Mouse (Mus musculus): Measurements from ENCODE around the gene B3gat2. TPM values are rescaled to one million over a fixed set of nuclear protein-coding genes. Genes with fewer than 3 reads are reported as not detected.

B3gat2 gene
- total and polyA plus RNA-seq, 3 experiments: 0.40 to 0.81 TPM; not detected in 1

GRCm38 (mm10) chr1:23845007-23845406 is 83.5 kb downstream of the B3gat2 start:
- H3K9ac ChIP-seq (ENCODE audit: insufficient read depth, low read depth): no peak overlapping the region
- DNase-seq (ENCODE audit: extremely low read depth): no peak
- H3K27me3 ChIP-seq (replicated peaks): no peaks in the 10 kb centered on the region
- dilution Hi-C loops (cut with MboI; ENCODE audit: extremely low pct_ligation_motif_present, extremely low pct_unique_long_range_greater_than_20kb, low sequenced_read_pairs): no loop called here
- no peaks in the 10 kb centered on the region for H3K79me2 ChIP-seq (replicated peaks; ENCODE audit: control insufficient read depth, extremely low read depth, insufficient read depth, poor library complexity, severe bottlenecking)
- no peaks in the 10 kb centered on the region for H3K9me3 ChIP-seq (replicated peaks; ENCODE audit: low read length)
- H3K36me3 ChIP-seq (replicated peaks in 1 of 2; ENCODE audit: control insufficient read depth in 1 of 2, insufficient read depth in 1 of 2, low read length in 1 of 2): peaks cover 34 to 69% of the 10 kb centered on the region in 2 experiments
- TF ChIP-seq IRF4 (IDR thresholded peaks at IDR 0.05; ENCODE audit: low read depth, low read length) (no peak), HCFC1 (IDR thresholded peaks at IDR 0.05; ENCODE audit: low read depth, low read length) (no peak)
- in situ Hi-C loops (cut with MboI; ENCODE audit: low pct_ligation_motif_present, low pct_unique_long_range_greater_than_20kb, low sequenced_read_pairs): no loop called here
- H3K4me1 ChIP-seq (ENCODE audit: control insufficient read depth in 1 of 2, insufficient read depth in 2 of 2): peaks cover 5 to 20% of the 10 kb centered on the region in 2 experiments
- H3K4me2 ChIP-seq (ENCODE audit: insufficient read depth, low read depth, poor library complexity, severe bottlenecking): no peak overlapping the region
- no peak overlapping the region for H3K27ac ChIP-seq (ENCODE audit: insufficient read depth, low read depth)
- no peak overlapping the region for H3K4me3 ChIP-seq (replicated peaks in 1 of 3; ENCODE audit: low read depth in 2 of 3, low read length in 2 of 3, poor library complexity in 1 of 3)

DNA sequence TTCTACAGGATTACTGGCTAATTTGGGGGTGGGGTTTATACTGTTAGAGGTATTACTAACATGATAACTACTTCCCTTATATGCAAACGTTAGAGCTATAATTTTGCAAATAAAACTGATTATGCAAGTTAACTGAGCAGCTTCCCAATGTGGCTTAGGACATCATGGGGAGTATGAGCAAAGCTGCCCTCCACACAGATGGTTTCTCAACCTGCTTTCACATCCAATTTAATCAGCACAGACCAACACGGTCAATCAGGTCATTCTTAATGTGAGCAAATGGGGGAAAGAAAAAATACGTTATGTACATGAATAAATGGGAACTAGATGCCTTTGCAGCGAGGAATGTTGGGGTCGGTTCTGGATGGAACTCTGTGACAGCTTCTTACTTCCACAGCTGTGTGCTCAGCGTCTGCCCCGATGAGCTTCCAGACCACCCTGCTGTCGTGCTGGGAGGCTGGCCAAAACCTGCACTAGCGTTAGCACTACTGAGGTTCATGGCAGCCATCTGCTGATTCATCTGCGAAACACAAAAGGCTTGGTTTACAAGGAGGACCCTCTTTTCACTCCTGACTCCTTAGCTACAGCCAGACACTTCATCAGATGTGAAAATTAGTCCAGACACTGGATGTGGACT is 84.6 kb downstream of the B3gat2 start:
- in situ Hi-C loops (cut with MboI; ENCODE audit: low pct_ligation_motif_present, low pct_unique_long_range_greater_than_20kb, low sequenced_read_pairs): no loop called here
- dilution Hi-C loops (cut with MboI; ENCODE audit: extremely low pct_ligation_motif_present, extremely low pct_unique_long_range_greater_than_20kb, low sequenced_read_pairs): no loop called here
- peaks cover 34 to 73% of the 10 kb centered on the region in 2 experiments for H3K36me3 ChIP-seq (replicated peaks in 1 of 2; ENCODE audit: control insufficient read depth in 1 of 2, insufficient read depth in 1 of 2, low read length in 1 of 2)

GRCm38 (mm10) chr1:23855623-23856022 is 94.1 kb downstream of the B3gat2 start:
- no peaks in the 10 kb centered on the region for H3K9me3 ChIP-seq (replicated peaks; ENCODE audit: low read length)
- H3K36me3 ChIP-seq (replicated peaks in 1 of 2; ENCODE audit: control insufficient read depth in 1 of 2, insufficient read depth in 1 of 2, low read length in 1 of 2): peaks cover 15 to 51% of the 10 kb centered on the region in 2 experiments
- no peak overlapping the region for H3K4me3 ChIP-seq (replicated peaks in 1 of 3; ENCODE audit: low read depth in 2 of 3, low read length in 2 of 3, poor library complexity in 1 of 3)
- DNase-seq (ENCODE audit: extremely low read depth): no peak
- no peaks in the 10 kb centered on the region for H3K79me2 ChIP-seq (replicated peaks; ENCODE audit: control insufficient read depth, extremely low read depth, insufficient read depth, poor library complexity, severe bottlenecking)
- dilution Hi-C loops (cut with MboI; ENCODE audit: extremely low pct_ligation_motif_present, extremely low pct_unique_long_range_greater_than_20kb, low sequenced_read_pairs): no loop called here
- H3K9ac ChIP-seq (ENCODE audit: insufficient read depth, low read depth): no peak overlapping the region
- H3K4me1 ChIP-seq (ENCODE audit: control insufficient read depth in 1 of 2, insufficient read depth in 2 of 2): peaks cover 0 to 8% of the 10 kb centered on the region in 2 experiments; a peak in 2 of 4 replicates
- TF ChIP-seq NRF1 (IDR thresholded peaks at IDR 0.05; ENCODE audit: low read depth, low read length) (no peak), CHD1 (IDR thresholded peaks at IDR 0.05; ENCODE audit: low read depth, low read length) (no peak), HCFC1 (IDR thresholded peaks at IDR 0.05; ENCODE audit: low read depth, low read length) (no peak), ZNF384 (IDR thresholded peaks at IDR 0.05; ENCODE audit: low read depth, low read length) (no peak), POLR2A (IDR thresholded peaks at IDR 0.05; ENCODE audit: low read depth, low read length) (no peak), ZMIZ1 (IDR thresholded peaks at IDR 0.05; ENCODE audit: low read depth, low read length) (no peak), RAD21 (IDR thresholded peaks at IDR 0.05; ENCODE audit: low read depth, low read length) (no peak), MAZ (IDR thresholded peaks at IDR 0.05; ENCODE audit: low read depth, low read length) (no peak), TCF12 (IDR thresholded peaks at IDR 0.05; ENCODE audit: low read depth, low read length) (no peak), EP300 (IDR thresholded peaks at IDR 0.05; ENCODE audit: low read length) (no peak), SMC3 (IDR thresholded peaks at IDR 0.05; ENCODE audit: low read depth, low read length) (no peak), JUN (IDR thresholded peaks at IDR 0.05; ENCODE audit: insufficient read depth, low read depth, low read length) (no peak), KAT2A (IDR thresholded peaks at IDR 0.05; ENCODE audit: insufficient replicate concordance, low read length) (no peak)
- no peak overlapping the region for H3K4me2 ChIP-seq (ENCODE audit: insufficient read depth, low read depth, poor library complexity, severe bottlenecking)
- H3K27ac ChIP-seq (ENCODE audit: insufficient read depth, low read depth): no peak overlapping the region
- H3K27me3 ChIP-seq (replicated peaks): no peaks in the 10 kb centered on the region
- in situ Hi-C loops (cut with MboI; ENCODE audit: low pct_ligation_motif_present, low pct_unique_long_range_greater_than_20kb, low sequenced_read_pairs): no loop called here

More for the DNA sequence above, 84.6 kb downstream of the B3gat2 start:
- no peaks in the 10 kb centered on the region for H3K9me3 ChIP-seq (replicated peaks; ENCODE audit: low read length)
- H3K79me2 ChIP-seq (replicated peaks; ENCODE audit: control insufficient read depth, extremely low read depth, insufficient read depth, poor library complexity, severe bottlenecking): no peaks in the 10 kb centered on the region
- no peak overlapping the region for H3K27ac ChIP-seq (ENCODE audit: insufficient read depth, low read depth)
- H3K27me3 ChIP-seq (replicated peaks): no peaks in the 10 kb centered on the region
- H3K4me2 ChIP-seq (ENCODE audit: insufficient read depth, low read depth, poor library complexity, severe bottlenecking): no peak overlapping the region
- no peak for DNase-seq (ENCODE audit: extremely low read depth)
- H3K4me1 ChIP-seq (ENCODE audit: control insufficient read depth in 1 of 2, insufficient read depth in 2 of 2): peaks cover 2 to 11% of the 10 kb centered on the region in 2 experiments
- no peak overlapping the region for H3K4me3 ChIP-seq (replicated peaks in 1 of 3; ENCODE audit: low read depth in 2 of 3, low read length in 2 of 3, poor library complexity in 1 of 3)
- H3K9ac ChIP-seq (ENCODE audit: insufficient read depth, low read depth): no peak overlapping the region
- no peak for TF ChIP-seq MAZ (IDR thresholded peaks at IDR 0.05; ENCODE audit: low read depth, low read length)
- TF ChIP-seq MYC (IDR thresholded peaks at IDR 0.05; ENCODE audit: low read depth, low read length): no peak
- no peak for TF ChIP-seq HCFC1 (IDR thresholded peaks at IDR 0.05; ENCODE audit: low read depth, low read length)
- no peak for TF ChIP-seq EP300 (IDR thresholded peaks at IDR 0.05; ENCODE audit: low read length)
- no peak for TF ChIP-seq MAFK (IDR thresholded peaks at IDR 0.05; ENCODE audit: insufficient replicate concordance, low read length)
- TF ChIP-seq KAT2A (IDR thresholded peaks at IDR 0.05; ENCODE audit: insufficient replicate concordance, low read length): no peak
- no peak for TF ChIP-seq SMC3 (IDR thresholded peaks at IDR 0.05; ENCODE audit: low read depth, low read length)
- TF ChIP-seq POLR2AphosphoS2 (IDR thresholded peaks at IDR 0.05; ENCODE audit: low read depth, low read length): no peak
- no peak for TF ChIP-seq UBTF (IDR thresholded peaks at IDR 0.05; ENCODE audit: low read depth, low read length)
- no peak for TF ChIP-seq MXI1 (IDR thresholded peaks at IDR 0.05; ENCODE audit: low read depth, low read length)
- TF ChIP-seq NRF1 (IDR thresholded peaks at IDR 0.05; ENCODE audit: low read depth, low read length): no peak
- TF ChIP-seq BHLHE40 (IDR thresholded peaks at IDR 0.05; ENCODE audit: low read depth, low read length): no peak
- no peak for TF ChIP-seq MEF2A (IDR thresholded peaks at IDR 0.05; ENCODE audit: borderline replicate concordance, low read depth, low read length)
- no peak for TF ChIP-seq CTCF (conservative IDR thresholded peaks at IDR 0.05 in 1 of 2, IDR thresholded peaks at IDR 0.05 in 1 of 2; ENCODE audit: low read depth in 2 of 2, low read length in 2 of 2)
- no peak for TF ChIP-seq TCF12 (IDR thresholded peaks at IDR 0.05; ENCODE audit: low read depth, low read length)
- no peak for TF ChIP-seq CHD2 (IDR thresholded peaks at IDR 0.05; ENCODE audit: low read length)
- TF ChIP-seq NELFE (IDR thresholded peaks at IDR 0.05; ENCODE audit: low read depth, low read length): no peak
- TF ChIP-seq USF1 (IDR thresholded peaks at IDR 0.05; ENCODE audit: low read depth, low read length): no peak
- no peak for TF ChIP-seq ZNF384 (IDR thresholded peaks at IDR 0.05; ENCODE audit: low read depth, low read length)

Measured in CH12.LX (cell line).